Comparison of ENCODE assay signal across 24 mouse cellular contexts in genomic region chr15:32225394-32225793, GRCm38 (mm10). TPM values are rescaled to one million over a fixed set of nuclear protein-coding genes. Genes with fewer than 3 reads are reported as not detected.
"Had no signal": no experiment of that assay in that cellular context is flagged by ENCODE, and none has a peak within 500 bp of the region (broad histone marks: within the 10 kb centered on the region; RNA-seq: fewer than 3 reads in every experiment).

No protein-coding gene starts in this region.

- H3K9me3 ChIP-seq: intestine, embryonic 15.5 days; limb, embryonic 10.5 days; limb, embryonic 13.5 days; liver, embryonic 12.5 days; liver, embryonic 15.5 days; midbrain, embryonic 12.5 days; midbrain, embryonic 15.5 days; neural tube, embryonic 12.5 days; neural tube, embryonic 15.5 days had no signal

- H3K4me3 ChIP-seq: intestine, embryonic 15.5 days; layer of hippocampus, adult 2 months; limb, embryonic 10.5 days; limb, embryonic 13.5 days; liver, embryonic 12.5 days; liver, embryonic 15.5 days; midbrain, embryonic 12.5 days; midbrain, embryonic 15.5 days; neural tube, embryonic 12.5 days; neural tube, embryonic 15.5 days had no signal

- H3K27me3 ChIP-seq: intestine, embryonic 15.5 days; limb, embryonic 13.5 days; liver, embryonic 12.5 days; liver, embryonic 15.5 days; midbrain, embryonic 12.5 days; midbrain, embryonic 15.5 days; neural tube, embryonic 12.5 days; neural tube, embryonic 15.5 days had no signal

- H3K36me3 ChIP-seq: intestine, embryonic 15.5 days; limb, embryonic 10.5 days; limb, embryonic 13.5 days; liver, embryonic 12.5 days; liver, embryonic 15.5 days; midbrain, embryonic 12.5 days; midbrain, embryonic 15.5 days; neural tube, embryonic 12.5 days; neural tube, embryonic 15.5 days had no signal

- H3K4me2 ChIP-seq: intestine, embryonic 15.5 days; limb, embryonic 13.5 days; liver, embryonic 12.5 days; liver, embryonic 15.5 days; midbrain, embryonic 12.5 days; midbrain, embryonic 15.5 days; neural tube, embryonic 12.5 days; neural tube, embryonic 15.5 days had no signal

- DNase-seq: kidney, adult 11 months; layer of hippocampus, adult 9-11 months; liver; lung, adult 2 months; right cerebral cortex, adult 18-20 months; right cerebral cortex, postnatal 14 days; right cerebral cortex, postnatal 4 days; thymus, adult 2 months; thymus, postnatal 14 days; thymus, postnatal 4 days had no signal

- H3K4me1 ChIP-seq: intestine, embryonic 15.5 days; limb, embryonic 10.5 days; limb, embryonic 13.5 days; liver, embryonic 12.5 days; liver, embryonic 15.5 days; midbrain, embryonic 12.5 days; midbrain, embryonic 15.5 days; neural tube, embryonic 12.5 days; neural tube, embryonic 15.5 days had no signal

- H3K27ac ChIP-seq: intestine, embryonic 15.5 days; layer of hippocampus, adult 2 months; limb, embryonic 10.5 days; limb, embryonic 13.5 days; liver, embryonic 12.5 days; liver, embryonic 15.5 days; macrophage; midbrain, embryonic 12.5 days; midbrain, embryonic 15.5 days; neural tube, embryonic 12.5 days; neural tube, embryonic 15.5 days; stomach, postnatal 0 days had no signal

- ATAC-seq: intestine, embryonic 15.5 days; liver, embryonic 12.5 days; midbrain, embryonic 15.5 days had no signal

- H3K9ac ChIP-seq: intestine, embryonic 15.5 days; limb, embryonic 13.5 days; liver, embryonic 12.5 days; liver, embryonic 15.5 days; midbrain, embryonic 12.5 days; midbrain, embryonic 15.5 days; neural tube, embryonic 12.5 days; neural tube, embryonic 15.5 days had no signal

RNA-seq across cellular contexts. Expression of gene Sema5a, which starts 19.2 kb away (rescaled TPM):
- polyA plus RNA-seq: macrophage had no signal

RNA-seq across cellular contexts. Expression of gene Tas2r119, which starts 48.3 kb away (rescaled TPM):
- polyA plus RNA-seq: intestine, embryonic 15.5 days; large intestine, adult 2 months; limb, embryonic 13.5 days; liver, embryonic 12.5 days; liver, embryonic 15.5 days; lung, adult 2 months; macrophage; midbrain, embryonic 12.5 days; midbrain, embryonic 15.5 days; neural tube, embryonic 12.5 days; neural tube, embryonic 15.5 days; stomach, embryonic 14.5 days; stomach, postnatal 0 days; thymus, adult 2 months had no signal
